In genomic region chr9:64472743-64473142, GRCm38 (mm10) we compare ENCODE assay signal across 26 mouse cellular contexts.
DNase-seq lines count a peak whose midpoint lies in the region; ATAC-seq and TF ChIP-seq lines count a peak whose summit lies in the region.
"Had no signal": no experiment of that assay in that cellular context is flagged by ENCODE, and none has a peak within 500 bp of the region (broad histone marks: within the 10 kb centered on the region; RNA-seq: fewer than 3 reads in every experiment).

No protein-coding gene starts in this region.

- TF ChIP-seq EP300 in liver, embryonic 14.5 days (IDR thresholded peaks at IDR 0.05; ENCODE audit: low read depth): peak; percentile 74

- ATAC-seq in kidney, embryonic 15.5 days (replicated peaks; ENCODE audit: low FRiP score): no peak
- peak; percentile 11; the same call in 1 of the 2 replicates for ATAC-seq in common myeloid progenitor, adult 5-6 weeks (replicated peaks; ENCODE audit: low read depth, poor library complexity, severe bottlenecking)
- peak; percentile 88 for ATAC-seq in liver, embryonic 14.5 days (ENCODE audit: insufficient read depth)
- no peak for ATAC-seq in intestine, postnatal 0 days
- ATAC-seq: intestine, embryonic 15.5 days; midbrain, embryonic 15.5 days had no signal

- TF ChIP-seq CTCF in kidney, adult 2 months (conservative IDR thresholded peaks at IDR 0.05; ENCODE audit: insufficient read depth, insufficient read length, low read depth, low read length): no peak
- no peak for TF ChIP-seq CTCF in liver, embryonic 14.5 days (IDR thresholded peaks at IDR 0.05; ENCODE audit: low read depth)
- no peak for TF ChIP-seq CTCF in intestine, postnatal 0 days (IDR thresholded peaks at IDR 0.05; ENCODE audit: low read depth)

- peaks cover 31% of the 10 kb centered on the region for H3K4me1 ChIP-seq in kidney, embryonic 15.5 days
- H3K4me1 ChIP-seq in kidney, adult 2 months (ENCODE audit: control insufficient read depth, insufficient read depth, low read length): no peaks in the 10 kb centered on the region
- peaks cover 19 to 21% of the 10 kb centered on the region in 2 experiments for H3K4me1 ChIP-seq in liver, embryonic 14.5 days (replicated peaks; ENCODE audit: control insufficient read depth in 2 of 2, insufficient read depth in 2 of 2, low read length in 1 of 2)
- no peaks in the 10 kb centered on the region for H3K4me1 ChIP-seq in intestine, postnatal 0 days (replicated peaks; ENCODE audit: control insufficient read depth, insufficient read depth, low read length)
- H3K4me1 ChIP-seq: intestine, embryonic 15.5 days had no signal

- H3K9ac ChIP-seq in kidney, embryonic 15.5 days: no peak overlapping the region
- H3K9ac ChIP-seq in liver, embryonic 14.5 days (replicated peaks): no peak overlapping the region
- H3K9ac ChIP-seq in intestine, postnatal 0 days (ENCODE audit: low read depth, low read length): no peak overlapping the region
- H3K9ac ChIP-seq: forebrain, embryonic 12.5 days; heart, embryonic 13.5 days; hindbrain, embryonic 15.5 days; intestine, embryonic 15.5 days; midbrain, embryonic 15.5 days; neural tube, embryonic 15.5 days had no signal

- TF ChIP-seq POLR2A in kidney, adult 2 months (IDR thresholded peaks at IDR 0.05; ENCODE audit: low read depth, low read length): no peak

- no peak overlapping the region for H3K4me3 ChIP-seq in kidney, embryonic 15.5 days (replicated peaks)
- no peak overlapping the region for H3K4me3 ChIP-seq in kidney, adult 2 months (ENCODE audit: insufficient read depth, low read depth, low read length)
- no peak overlapping the region for H3K4me3 ChIP-seq in liver, embryonic 14.5 days (ENCODE audit: insufficient read depth in 1 of 2, low read depth in 2 of 2, low read length in 2 of 2)
- no peak overlapping the region for H3K4me3 ChIP-seq in intestine, postnatal 0 days (ENCODE audit: low read depth, low read length)
- H3K4me3 ChIP-seq: forebrain, embryonic 12.5 days; heart, embryonic 13.5 days; hindbrain, embryonic 15.5 days; intestine, embryonic 15.5 days; limb, embryonic 10.5 days; midbrain, embryonic 15.5 days; myocyte; neural tube, embryonic 15.5 days had no signal

- peak overlapping the region; percentile 64 for H3K27ac ChIP-seq in kidney, embryonic 15.5 days
- no peak overlapping the region for H3K27ac ChIP-seq in kidney, adult 2 months (ENCODE audit: insufficient read depth, low read depth, low read length)
- H3K27ac ChIP-seq in liver, embryonic 14.5 days: peak overlapping the region; percentile 38
- no peak overlapping the region for H3K27ac ChIP-seq in intestine, postnatal 0 days (ENCODE audit: low read depth, low read length)
- H3K27ac ChIP-seq: forebrain, embryonic 12.5 days; heart, embryonic 13.5 days; hindbrain, embryonic 15.5 days; intestine, embryonic 15.5 days; midbrain, embryonic 15.5 days; neural tube, embryonic 15.5 days; stomach, postnatal 0 days had no signal

- H3K36me3 ChIP-seq in kidney, embryonic 15.5 days: no peaks in the 10 kb centered on the region
- no peaks in the 10 kb centered on the region for H3K36me3 ChIP-seq in kidney, adult 2 months (ENCODE audit: control insufficient read depth, insufficient read depth, low read length)
- no peaks in the 10 kb centered on the region for H3K36me3 ChIP-seq in liver, embryonic 14.5 days (replicated peaks; ENCODE audit: control insufficient read depth, insufficient read depth, low read depth)
- no peaks in the 10 kb centered on the region for H3K36me3 ChIP-seq in intestine, postnatal 0 days (ENCODE audit: control insufficient read depth, insufficient read depth)
- H3K36me3 ChIP-seq: forebrain, embryonic 12.5 days; heart, embryonic 13.5 days; hindbrain, embryonic 15.5 days; intestine, embryonic 15.5 days; limb, embryonic 10.5 days; midbrain, embryonic 15.5 days; neural tube, embryonic 15.5 days had no signal

- WGBS in kidney, embryonic 15.5 days: 48% methylated on average over 6 of the region's 6 CpGs
- WGBS in kidney, adult 2 months: 58% methylated on average over 6 of the region's 6 CpGs
- WGBS in liver, embryonic 14.5 days (ENCODE audit: insufficient replicate concordance): 6% methylated on average over 6 of the region's 6 CpGs
- 42% methylated on average over 6 of the region's 6 CpGs for WGBS in intestine, postnatal 0 days

- H3K27me3 ChIP-seq in kidney, embryonic 15.5 days: 0 out of 2 replicates have a peak, but pooled peaks cover 2% of the 10 kb centered on the region
- no peaks in the 10 kb centered on the region for H3K27me3 ChIP-seq in kidney, adult 2 months (replicated peaks; ENCODE audit: control insufficient read depth, insufficient read depth, low read length)
- H3K27me3 ChIP-seq in liver, embryonic 14.5 days (ENCODE audit: control insufficient read depth, insufficient read depth, low read length): no peaks in the 10 kb centered on the region
- H3K27me3 ChIP-seq in intestine, postnatal 0 days (replicated peaks; ENCODE audit: control insufficient read depth, insufficient read depth, low read length): no peaks in the 10 kb centered on the region
- H3K27me3 ChIP-seq: CH12.LX; hindbrain, embryonic 15.5 days; intestine, embryonic 15.5 days; midbrain, embryonic 15.5 days had no signal

- H3K4me2 ChIP-seq in kidney, embryonic 15.5 days: no peak overlapping the region
- H3K4me2 ChIP-seq in liver, embryonic 14.5 days (ENCODE audit: low read depth): peak overlapping the region; percentile 36
- no peak overlapping the region for H3K4me2 ChIP-seq in intestine, postnatal 0 days (replicated peaks; ENCODE audit: low read depth)
- H3K4me2 ChIP-seq: forebrain, embryonic 12.5 days; heart, embryonic 13.5 days; hindbrain, embryonic 15.5 days; intestine, embryonic 15.5 days; midbrain, embryonic 15.5 days; neural tube, embryonic 15.5 days had no signal

- no peaks in the 10 kb centered on the region for H3K9me3 ChIP-seq in kidney, embryonic 15.5 days (replicated peaks)
- H3K9me3 ChIP-seq in liver, embryonic 14.5 days (ENCODE audit: control insufficient read depth, low read length): no peaks in the 10 kb centered on the region
- H3K9me3 ChIP-seq in intestine, postnatal 0 days (ENCODE audit: control insufficient read depth): no peaks in the 10 kb centered on the region
- H3K9me3 ChIP-seq: forebrain, embryonic 12.5 days; heart, embryonic 13.5 days; hindbrain, embryonic 15.5 days; intestine, embryonic 15.5 days; limb, embryonic 10.5 days; megakaryocyte, embryonic 14.5 days; midbrain, embryonic 15.5 days; neural tube, embryonic 15.5 days had no signal

- DNase-seq in kidney, adult 2 months: no peak
- DNase-seq in liver, embryonic 14.5 days (ENCODE audit: low read depth in 3 of 3, low spot score in 3 of 3): peak; percentile 41 to 48 (median 46)
- DNase-seq in spleen, postnatal 36 days (ENCODE audit: low spot score in 2 of 2): peak; percentile 35 to 51
- no peak for DNase-seq in right cerebral cortex, adult 18-20 months
- DNase-seq: cerebellum, adult 2 months; cerebellum, postnatal 36 days; gastrocnemius, postnatal 14 days; heart, adult 18-20 months; heart, postnatal 36 days; lung, adult 18-20 months; lung, postnatal 14 days; right cerebral cortex, postnatal 14 days had no signal

Comparison
In these comparisons a context has a peak if more than half of its experiments do, and no peak if none do; other contexts are left out.
1. H3K27ac ChIP-seq: peak in kidney, embryonic 15.5 days (single experiment) and liver, embryonic 14.5 days (single experiment); none in kidney, adult 2 months (single experiment) and intestine, postnatal 0 days (single experiment).
2. ATAC-seq: peak in common myeloid progenitor, adult 5-6 weeks (single experiment) and liver, embryonic 14.5 days (single experiment); none in kidney, embryonic 15.5 days (single experiment) and intestine, postnatal 0 days (single experiment).
3. DNase-seq: peak in liver, embryonic 14.5 days (3 of 3) and spleen, postnatal 36 days (2 of 2); none in kidney, adult 2 months (single experiment) and right cerebral cortex, adult 18-20 months (single experiment).